Mouse (Mus musculus): ENCODE results near the gene Nrn1l.

Nrn1l gene

DNA sequence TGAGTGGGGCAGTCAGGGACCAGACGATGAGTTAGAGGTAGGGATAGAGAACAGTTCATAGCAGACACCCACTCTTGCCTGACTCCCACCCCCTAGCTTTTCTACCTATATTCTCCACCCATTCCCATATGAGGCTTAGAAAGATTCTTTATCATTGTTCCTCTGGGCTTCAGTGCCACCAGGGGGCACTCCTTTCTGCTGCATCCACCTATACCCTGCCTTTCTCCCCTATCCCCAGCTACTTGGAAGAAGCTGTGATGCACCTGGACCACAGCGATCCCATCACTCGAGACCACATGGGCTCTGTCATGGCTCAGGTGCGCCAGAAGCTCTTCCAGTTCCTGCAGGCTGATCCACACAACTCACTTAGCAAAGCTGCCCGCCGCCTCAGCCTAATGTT is 935 bp upstream of the Nrn1l start:
- peak; percentile 48 for DNase-seq

DNA sequence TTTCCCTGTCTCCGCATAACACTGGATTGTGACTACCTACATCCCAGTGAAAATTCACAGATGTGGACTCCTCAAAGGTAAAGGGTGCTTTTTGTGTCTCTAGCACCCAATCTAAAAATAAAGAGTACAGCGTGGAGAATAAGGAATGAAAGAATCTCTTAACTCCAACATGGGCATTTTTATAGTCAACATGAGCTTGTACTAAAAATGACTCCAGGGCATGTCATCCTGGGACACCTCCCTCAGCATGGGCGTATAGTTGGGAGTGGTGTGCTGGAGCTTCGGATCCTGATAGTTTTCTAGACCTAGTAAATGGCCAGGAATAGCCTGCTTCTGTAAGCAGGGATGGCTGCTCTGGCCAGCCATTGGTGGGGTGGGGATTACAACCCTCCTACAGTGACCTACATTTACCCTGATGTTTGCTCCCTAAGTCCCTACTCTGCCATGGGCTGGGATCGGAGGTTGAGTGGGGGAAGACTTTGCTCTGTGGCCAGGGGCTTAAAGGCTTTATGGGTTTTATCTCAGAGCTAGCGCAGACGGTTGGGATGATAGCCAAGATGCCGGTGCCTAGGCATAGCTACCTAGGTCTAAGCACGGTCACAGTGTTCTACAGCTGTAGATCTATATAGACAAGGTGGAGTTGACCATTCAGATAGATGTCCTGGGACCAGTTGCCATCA is 4.6 kb downstream of the Nrn1l start:
- no peak for DNase-seq

DNA sequence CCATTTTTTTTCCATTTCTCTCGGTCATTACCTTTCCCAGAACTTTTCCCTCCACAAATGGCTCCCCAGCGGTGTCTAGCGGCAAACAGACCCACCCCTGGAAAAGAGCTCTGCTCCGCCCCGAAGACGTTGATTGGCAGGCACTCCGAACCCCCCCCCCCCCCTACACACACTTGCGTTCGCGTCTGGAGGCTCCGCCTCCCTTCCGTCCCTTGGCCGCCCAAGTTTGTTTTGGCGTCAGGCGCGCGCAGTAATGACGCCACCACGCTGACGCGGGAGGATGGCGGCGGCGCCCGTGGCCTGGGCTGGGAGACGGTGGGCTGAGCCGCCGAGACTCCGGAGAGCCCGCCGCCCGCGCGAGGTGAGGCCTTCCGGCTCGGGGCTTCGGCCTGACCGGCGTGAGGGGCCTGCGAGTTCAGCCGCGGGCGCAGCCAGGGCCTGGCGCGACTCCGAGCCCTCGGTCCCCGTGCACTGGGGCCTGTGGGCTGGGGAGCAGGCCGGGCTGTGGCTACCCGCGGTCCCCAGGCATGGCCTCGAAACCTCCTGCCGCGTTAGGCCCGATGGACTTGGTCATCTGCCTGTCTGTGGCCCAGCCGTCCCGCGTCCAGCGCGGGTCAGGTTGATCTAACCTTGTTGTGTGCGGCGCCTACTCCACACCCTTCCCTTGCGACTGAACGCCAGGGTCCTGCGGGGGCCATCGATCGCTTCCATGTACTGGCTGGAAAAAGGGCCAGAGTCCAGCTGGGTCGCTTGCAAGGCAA is 7.0 kb downstream of the Nrn1l start, which contains the start of gene Pskh1:
TSS of gene Pskh1 (plus strand) at position 262 of the 761 bp plus-strand sequence.
- DNase-seq, result peak; percentile 95

DNA sequence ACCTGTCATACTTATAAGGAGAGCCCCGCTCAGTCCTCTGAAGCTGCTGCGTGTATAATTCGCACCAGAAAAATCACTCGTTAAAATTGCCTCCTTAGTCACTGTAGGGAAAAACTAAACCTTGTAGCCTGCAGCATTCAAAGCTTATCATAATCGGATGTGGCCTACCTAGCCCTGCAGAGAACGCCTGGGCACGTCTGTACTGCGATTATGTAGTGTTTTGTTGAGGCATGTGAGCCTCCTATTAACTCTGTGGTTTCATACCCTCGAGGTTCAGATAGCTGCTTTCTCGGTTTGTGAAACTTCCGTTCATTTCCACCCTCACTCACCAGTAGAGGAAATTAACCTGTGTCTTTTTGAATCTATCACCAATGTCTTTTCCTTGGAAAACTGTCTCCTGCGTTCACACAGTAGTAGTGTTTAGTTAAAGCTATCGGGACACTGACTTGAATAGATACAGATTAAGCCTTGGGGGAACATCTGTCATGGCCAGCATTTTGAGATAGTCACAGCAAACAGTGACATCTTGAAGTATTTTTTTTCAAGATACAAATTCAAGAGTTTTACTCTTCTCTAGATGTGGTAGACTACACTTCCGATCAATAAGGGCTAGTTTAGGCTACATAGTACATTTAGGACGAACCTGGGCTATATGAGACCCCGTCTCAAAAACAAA is 7.7 kb downstream of the Nrn1l start:
- peak; percentile 20 for DNase-seq

- DNase-seq, result no peak
Measured at GRCm38 (mm10) chr8:105919390-105919789, 26.0 kb downstream of the Nrn1l start.

DNA sequence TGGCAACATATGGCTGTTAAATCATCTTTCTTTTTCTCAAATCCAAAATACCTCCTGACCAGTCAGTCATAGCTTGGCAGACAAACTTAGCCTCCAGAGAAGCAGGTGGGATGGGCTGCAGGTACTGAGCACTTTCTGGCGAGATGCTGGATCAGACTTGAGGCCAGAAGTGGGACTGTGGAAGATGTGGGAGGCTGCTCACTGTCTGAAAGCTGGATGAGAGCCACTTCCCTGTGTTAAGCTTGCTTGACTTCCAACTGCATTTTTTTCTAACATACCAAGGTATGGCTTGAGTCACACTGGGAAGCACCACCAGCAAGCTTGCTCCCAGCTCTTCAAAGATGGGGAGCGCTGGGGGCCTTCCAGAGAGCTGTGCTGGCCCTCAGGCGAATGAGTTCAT is 31.8 kb downstream of the Nrn1l start:
- no peak for DNase-seq

GRCm38 (mm10) chr8:105930602-105931001 is 37.2 kb downstream of the Nrn1l start:
- DNase-seq, result peak; percentile 92

GRCm38 (mm10) chr8:105931271-105931670 is 37.9 kb downstream of the Nrn1l start:
- no peak for DNase-seq

- DNase-seq, result no peak
Measured at GRCm38 (mm10) chr8:105932525-105932924, 39.2 kb downstream of the Nrn1l start.

DNA sequence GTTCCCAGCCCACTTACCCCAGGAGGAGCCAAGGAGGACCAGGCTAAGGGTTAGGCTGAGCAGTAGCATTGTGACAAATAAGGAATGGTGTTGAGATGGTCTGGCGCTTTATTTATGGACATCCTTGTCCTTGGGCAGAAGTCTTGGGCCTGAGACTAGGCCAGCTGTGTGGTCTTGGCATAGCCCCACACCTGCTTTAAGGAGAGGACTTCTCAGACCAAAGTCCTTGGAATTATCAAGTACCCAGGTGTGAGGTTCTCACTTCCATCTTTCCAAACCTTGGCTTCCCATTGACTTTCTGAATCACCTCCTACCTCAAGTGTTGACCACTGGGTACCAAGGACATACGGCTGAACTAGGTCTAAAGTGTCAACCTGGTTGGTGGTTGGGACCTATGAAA is 40.4 kb downstream of the Nrn1l start, which contains the start of gene Ctrl:
TSS of gene Ctrl (minus strand) at position 101 of the 400 bp plus-strand sequence.
- no peak for DNase-seq

DNA sequence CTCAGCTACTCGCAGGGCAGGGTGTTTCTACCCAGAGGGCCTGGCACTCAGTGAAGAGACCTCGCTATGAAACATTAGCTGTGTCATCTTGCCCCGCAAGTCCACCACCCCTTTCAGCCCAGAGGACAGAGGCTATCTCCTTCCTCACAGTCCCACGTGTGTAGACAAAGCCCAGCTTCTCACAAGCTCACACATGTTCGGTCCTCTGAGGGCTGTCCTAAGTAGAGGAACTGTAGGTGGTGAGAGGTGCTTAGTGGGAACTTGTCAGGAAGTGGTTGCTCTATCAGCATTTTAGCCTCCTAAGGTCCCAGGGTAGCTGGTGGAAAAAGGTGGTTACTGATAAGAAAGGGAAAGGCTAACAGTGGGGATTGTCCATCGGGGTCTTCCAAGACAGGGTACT is 41.7 kb downstream of the Nrn1l start:
- no peak for DNase-seq

DNA sequence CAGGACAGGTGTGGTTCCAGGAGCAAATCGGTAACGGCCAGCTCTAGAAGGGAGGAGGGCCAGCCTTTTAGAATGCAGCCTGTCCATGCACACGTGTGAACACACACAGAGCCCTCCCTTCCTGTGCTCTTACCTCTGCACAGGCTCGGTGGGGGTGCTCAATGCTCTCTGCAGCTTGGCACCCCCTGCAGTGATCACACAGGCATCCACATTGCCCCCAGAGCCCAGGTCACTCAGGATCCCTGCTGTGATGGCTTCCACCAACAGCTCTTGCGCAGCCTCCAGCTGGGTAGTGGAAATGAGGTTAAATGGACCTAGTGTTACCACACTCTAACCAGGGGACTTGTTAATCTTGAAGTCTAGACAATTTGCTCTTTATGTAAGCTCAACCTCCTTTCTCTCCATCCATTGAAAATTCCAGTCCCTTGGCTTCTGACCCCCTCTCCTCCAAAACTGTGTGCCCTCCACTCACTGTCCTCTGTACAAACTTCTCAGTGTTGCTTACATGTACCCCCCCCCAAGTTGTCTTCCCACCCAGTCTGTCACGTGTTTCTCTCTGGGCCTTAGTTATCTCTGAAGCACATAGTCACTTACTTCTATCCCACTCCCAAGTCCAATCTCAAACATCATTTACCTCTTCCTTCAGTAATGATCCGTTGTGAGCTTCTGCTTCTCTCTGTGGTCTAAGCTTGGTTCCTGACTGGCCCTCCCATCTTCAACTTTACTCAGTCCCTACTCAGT is 42.7 kb downstream of the Nrn1l start:
- DNase-seq, result no peak

DNA sequence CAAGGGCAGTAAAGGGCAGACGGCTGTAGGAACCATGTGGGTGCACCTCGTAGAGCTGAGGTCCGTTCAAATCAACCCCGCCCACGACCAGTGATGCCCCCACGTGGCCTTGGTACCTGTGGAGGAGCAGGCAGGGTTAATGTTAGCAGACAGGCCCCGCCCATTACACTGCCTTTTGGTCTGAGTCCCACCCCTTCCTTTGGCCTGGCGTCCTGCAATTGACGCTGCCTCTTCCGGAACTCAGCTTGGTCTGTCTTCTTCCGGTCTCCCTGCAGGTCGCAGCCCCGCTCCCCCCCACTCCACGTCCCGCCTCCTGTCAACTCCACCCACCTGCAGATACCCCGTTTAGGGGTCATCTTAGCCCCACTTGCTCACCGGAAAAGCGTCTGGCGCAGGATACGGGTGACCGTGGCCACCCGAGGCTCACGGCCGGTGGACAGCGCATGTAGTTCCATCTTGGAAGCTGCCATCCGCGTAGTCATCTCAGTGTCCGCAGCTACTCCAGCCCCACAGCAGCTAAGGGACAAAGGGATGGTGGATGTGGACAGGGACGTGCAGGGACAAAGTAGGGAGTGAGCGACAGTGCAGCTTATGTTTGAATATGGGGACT is 43.6 kb downstream of the Nrn1l start:
- peak; percentile 76 for DNase-seq

DNA sequence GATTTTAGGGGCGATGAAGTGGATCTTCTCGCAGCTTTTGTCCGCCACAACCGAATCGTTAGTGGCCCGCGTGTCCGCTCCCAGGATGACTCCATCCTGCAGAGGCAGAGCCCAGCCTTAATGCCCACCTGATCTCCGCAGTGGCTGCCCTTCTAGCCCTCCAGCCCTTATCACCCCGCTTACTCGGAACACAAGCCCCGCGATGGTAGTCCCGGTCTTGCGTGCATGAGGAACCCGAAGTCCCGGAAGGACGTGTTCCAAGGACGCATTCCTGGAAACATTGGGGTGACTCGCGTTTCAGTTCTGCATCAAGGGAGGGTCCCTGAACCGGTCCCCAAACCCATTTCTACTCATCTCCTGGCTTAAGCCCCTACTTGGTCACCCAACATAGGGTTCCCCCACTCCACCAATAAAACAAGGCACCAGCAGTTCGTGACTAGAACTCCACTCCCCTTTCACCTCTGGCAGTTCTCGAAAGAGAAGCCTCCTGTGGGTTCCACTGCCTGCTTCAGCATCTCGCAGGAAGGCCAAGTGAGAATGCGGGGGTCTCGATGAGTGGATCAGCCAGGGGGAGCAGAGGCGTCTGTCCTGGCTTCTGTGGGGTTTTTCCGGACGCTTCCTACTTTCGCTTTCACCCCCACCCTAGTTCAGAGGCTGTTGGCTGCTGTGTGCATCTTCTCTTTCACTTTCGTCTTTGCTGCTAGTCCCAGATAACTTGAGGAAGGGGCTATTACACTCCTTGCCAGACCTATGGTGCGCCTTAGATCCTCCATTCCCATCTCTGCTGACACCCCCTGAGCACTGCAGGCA is 44.3 kb downstream of the Nrn1l start:
- peak; percentile 64 for DNase-seq

GRCm38 (mm10) chr8:105938306-105938669 is 44.9 kb downstream of the Nrn1l start, which contains the start of gene Psmb10:
Gene Psmb10 (minus strand): TSS chr8:105938444.
- DNase-seq, result peak; percentile 53

DNA sequence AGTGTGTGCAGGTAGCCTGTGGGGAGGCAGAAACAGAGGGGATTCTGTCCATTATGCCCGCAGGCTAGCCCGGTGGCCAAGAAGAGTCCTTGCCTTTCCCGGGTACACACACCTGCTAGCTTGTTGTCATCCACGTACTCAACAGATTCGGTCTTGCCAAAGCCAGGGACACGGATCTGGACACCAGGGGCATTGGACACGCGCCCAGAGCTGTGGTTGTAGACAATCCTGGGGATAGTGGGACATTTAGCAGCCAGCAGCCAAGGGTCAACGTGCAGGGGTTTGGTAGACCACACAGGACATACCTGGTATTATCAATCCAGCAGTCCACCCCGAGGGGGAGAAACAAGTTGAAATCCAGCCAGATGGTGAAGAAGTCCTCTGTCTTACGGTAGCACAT is 48.7 kb downstream of the Nrn1l start:
- DNase-seq, result no peak

GRCm38 (mm10) chr8:105942542-105942941 is 49.2 kb downstream of the Nrn1l start:
- no peak for DNase-seq

DNA sequence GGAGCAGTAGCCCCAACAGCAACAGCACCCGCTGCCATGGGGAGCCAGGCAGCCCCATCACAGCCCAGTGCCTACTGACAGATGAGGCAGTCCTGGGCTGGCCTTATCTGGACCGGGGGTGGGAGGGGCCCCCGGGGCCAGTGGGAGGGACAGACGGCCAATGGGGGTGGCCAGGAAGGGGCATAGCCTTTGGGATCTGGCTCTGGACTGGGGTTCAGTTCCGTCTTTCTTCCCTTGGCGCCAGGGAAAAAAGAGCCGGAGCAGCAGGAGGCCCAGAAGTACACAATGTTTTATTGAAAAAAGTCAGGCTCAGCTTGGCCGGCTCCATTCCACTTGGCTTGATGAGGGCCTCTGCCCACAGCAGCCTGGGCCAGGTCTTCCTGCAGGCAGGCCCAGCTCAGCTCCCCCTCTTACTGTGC is 50.0 kb downstream of the Nrn1l start, which contains the start of gene Lcat:
TSS of gene Lcat (minus strand) at position 62 of the 419 bp plus-strand sequence.
- no peak for DNase-seq

Data from thymus, postnatal 14 days (tissue).